Mouse (Mus musculus): Measurements from ENCODE around the gene Soat1.
A peak's percentile ranks its signal among the peaks of the same experiment; 100 is the strongest.
"Not testable (repeated sequence)": the region's sequence is repeated elsewhere in the genome, so short reads cannot be mapped to it uniquely, and the experiment has no call there.

Soat1 gene

GRCm38 (mm10) chr1:156432498-156432897 lies 41.6 kb downstream of the Soat1 start:
- no peak for ATAC-seq (ENCODE audit: insufficient number of reproducible peaks, low FRiP score, low TSS enrichment)

GRCm38 (mm10) chr1:156428434-156428833 lies 45.7 kb downstream of the Soat1 start:
- ATAC-seq (ENCODE audit: insufficient number of reproducible peaks, low FRiP score, low TSS enrichment), result no peak

- ATAC-seq (ENCODE audit: insufficient number of reproducible peaks, low FRiP score, low TSS enrichment), result no peak
These were observed 48.4 kb downstream of the Soat1 start for GRCm38 (mm10) chr1:156425746-156426145.

GRCm38 (mm10) chr1:156424054-156424453 lies 50.1 kb downstream of the Soat1 start:
- no peak for ATAC-seq (ENCODE audit: insufficient number of reproducible peaks, low FRiP score, low TSS enrichment)

- ATAC-seq (ENCODE audit: insufficient number of reproducible peaks, low FRiP score, low TSS enrichment), result no peak
These were observed 50.6 kb downstream of the Soat1 start for GRCm38 (mm10) chr1:156423493-156423892.

GRCm38 (mm10) chr1:156422856-156423255 lies 51.3 kb downstream of the Soat1 start:
- ATAC-seq (ENCODE audit: insufficient number of reproducible peaks, low FRiP score, low TSS enrichment), result no peak

GRCm38 (mm10) chr1:156420671-156421297 lies 53.3 kb downstream of the Soat1 start, which contains the start of gene Axdnd1:
Gene Axdnd1, minus strand, starts transcription at chr1:156421159.
- ATAC-seq (ENCODE audit: insufficient number of reproducible peaks, low FRiP score, low TSS enrichment), result peak; percentile 91

GRCm38 (mm10) chr1:156418170-156418569 lies 56.0 kb downstream of the Soat1 start:
- ATAC-seq (ENCODE audit: insufficient number of reproducible peaks, low FRiP score, low TSS enrichment), result no peak

GRCm38 (mm10) chr1:156408521-156408920 lies 65.6 kb downstream of the Soat1 start:
- no peak for ATAC-seq (ENCODE audit: insufficient number of reproducible peaks, low FRiP score, low TSS enrichment)

GRCm38 (mm10) chr1:156408004-156408403 lies 66.1 kb downstream of the Soat1 start:
- no peak for ATAC-seq (ENCODE audit: insufficient number of reproducible peaks, low FRiP score, low TSS enrichment)

GRCm38 (mm10) chr1:156403251-156403650 lies 70.9 kb downstream of the Soat1 start:
- no peak for ATAC-seq (ENCODE audit: insufficient number of reproducible peaks, low FRiP score, low TSS enrichment)

GRCm38 (mm10) chr1:156402491-156402890 lies 71.6 kb downstream of the Soat1 start:
- no peak for ATAC-seq (ENCODE audit: insufficient number of reproducible peaks, low FRiP score, low TSS enrichment)

- not testable (repeated sequence) for ATAC-seq (ENCODE audit: insufficient number of reproducible peaks, low FRiP score, low TSS enrichment)
These were observed 74.0 kb downstream of the Soat1 start for GRCm38 (mm10) chr1:156400159-156400558.

- no peak for ATAC-seq (ENCODE audit: insufficient number of reproducible peaks, low FRiP score, low TSS enrichment)
These were observed 81.0 kb downstream of the Soat1 start for GRCm38 (mm10) chr1:156393148-156393547.

GRCm38 (mm10) chr1:156386880-156387279 lies 87.3 kb downstream of the Soat1 start:
- ATAC-seq (ENCODE audit: insufficient number of reproducible peaks, low FRiP score, low TSS enrichment), result no peak

GRCm38 (mm10) chr1:156386232-156386631 lies 87.9 kb downstream of the Soat1 start:
- ATAC-seq (ENCODE audit: insufficient number of reproducible peaks, low FRiP score, low TSS enrichment), result no peak

GRCm38 (mm10) chr1:156381217-156381616 lies 92.9 kb downstream of the Soat1 start:
- ATAC-seq (ENCODE audit: insufficient number of reproducible peaks, low FRiP score, low TSS enrichment), result no peak
